Mouse (Mus musculus): ENCODE data around the gene A530032D15Rik.
"Not testable (repeated sequence)": the region's sequence is repeated elsewhere in the genome, so short reads cannot be mapped to it uniquely, and the experiment has no call there.

The A530032D15Rik gene

DNA sequence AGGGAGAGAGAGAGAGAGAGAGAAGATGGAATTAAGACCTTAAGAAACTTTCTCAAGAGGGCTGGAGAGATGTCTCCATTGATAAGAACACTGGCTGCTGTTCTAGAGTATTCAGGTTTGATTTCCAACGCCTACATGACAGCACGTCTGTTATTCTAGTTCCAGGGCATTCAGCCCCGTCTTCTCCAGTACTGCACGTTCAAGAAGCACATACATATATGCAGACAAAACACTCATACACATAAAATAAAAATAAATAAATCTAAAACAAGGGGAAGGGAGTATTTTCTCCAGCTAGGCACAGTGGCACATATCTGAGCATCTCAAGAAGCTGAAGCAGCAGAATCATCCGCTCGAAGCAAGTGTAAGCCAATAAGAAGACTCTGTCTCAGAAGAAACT, 73.9 kb downstream of the A530032D15Rik start:
- DNase-seq (ENCODE audit: low spot score): not testable (repeated sequence)

DNA sequence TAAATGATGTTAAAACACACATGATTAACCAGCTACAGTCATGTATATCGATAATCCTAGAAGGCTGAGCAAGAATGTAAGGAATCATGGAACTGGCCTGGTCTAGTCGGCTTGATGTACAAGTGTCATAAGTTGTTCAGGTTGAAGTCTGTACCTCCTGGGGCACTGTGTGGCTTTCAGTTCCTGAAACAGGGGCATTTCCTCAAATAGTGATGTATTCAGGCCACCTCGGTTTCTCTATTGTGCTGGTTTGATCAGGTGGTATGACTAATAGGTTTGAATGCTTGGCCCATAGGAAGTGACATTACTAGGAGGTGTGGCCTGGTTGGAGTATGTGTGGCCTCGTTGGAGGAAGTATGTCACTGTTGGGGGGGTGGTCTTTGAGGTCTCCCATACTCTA, 75.3 kb downstream of the A530032D15Rik start:
- not testable (repeated sequence) for DNase-seq (ENCODE audit: low spot score)

DNA sequence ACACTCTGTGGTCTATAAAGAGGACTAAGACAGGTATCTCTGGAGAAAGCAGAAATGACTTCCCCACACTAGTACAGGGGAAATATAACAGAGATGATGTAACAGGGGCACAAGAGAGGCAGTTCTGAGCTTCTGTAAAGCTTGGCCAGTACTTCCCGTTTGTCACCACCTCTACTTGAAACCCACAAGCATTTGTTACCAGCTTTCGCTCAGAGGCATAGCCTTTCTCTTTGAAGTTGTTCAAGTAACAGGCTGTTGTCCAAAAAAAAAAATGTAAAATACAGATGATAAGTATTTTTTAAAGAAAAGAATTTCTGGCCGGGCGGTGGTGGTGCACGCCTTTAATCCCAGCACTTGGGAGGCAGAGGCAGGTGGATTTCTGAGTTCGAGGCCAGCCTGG, 76.0 kb downstream of the A530032D15Rik start:
- not testable (repeated sequence) for DNase-seq (ENCODE audit: low spot score)

All from T-cell, adult 2 months (primary cell).